Mouse (Mus musculus): ENCODE data around the gene Rai1. TPM values are rescaled to one million over a fixed set of nuclear protein-coding genes. Genes with fewer than 3 reads are reported as not detected.

Rai1 gene
- polyA plus RNA-seq, 1 experiment, result 24.9 TPM

DNA sequence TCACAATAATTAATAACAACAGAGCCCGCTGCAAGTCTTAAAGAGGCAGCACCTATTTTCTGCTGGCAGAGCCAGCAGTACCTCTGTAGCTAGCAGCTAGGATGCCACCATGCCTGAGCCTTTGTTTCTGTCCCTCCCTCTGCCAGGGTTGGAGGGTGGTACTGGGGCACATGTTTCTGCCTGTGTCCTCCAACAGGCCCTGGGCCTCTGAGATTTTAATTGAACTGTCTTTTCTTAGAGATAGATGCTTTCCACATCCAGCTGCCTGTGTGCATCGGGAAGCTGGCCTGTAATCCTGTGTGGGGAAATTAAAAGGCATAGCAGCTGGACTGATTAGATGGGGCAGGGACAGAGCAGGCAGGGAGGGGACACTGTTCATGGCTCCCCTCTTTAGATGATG is 77.9 kb downstream of the Rai1 start:
- H3ac ChIP-seq (ENCODE audit: control insufficient read depth, insufficient read length, low read depth), result no peak overlapping the region
- H3K4me3 ChIP-seq (ENCODE audit: insufficient read depth, poor library complexity, severe bottlenecking), result no peak overlapping the region
- H3K36me3 ChIP-seq (ENCODE audit: control insufficient read depth, insufficient read depth), result peaks cover 18% of the 10 kb centered on the region
- no peaks in the 10 kb centered on the region for H3K27me3 ChIP-seq (ENCODE audit: control insufficient read depth, insufficient read depth, insufficient read length)
- peaks cover 39% of the 10 kb centered on the region for H3K79me2 ChIP-seq (ENCODE audit: control insufficient read depth, insufficient read depth)
- no peak for TF ChIP-seq MYOD1 (IDR thresholded peaks at IDR 0.05; ENCODE audit: control insufficient read depth, insufficient read length, low read depth)
- TF ChIP-seq USF1 (IDR thresholded peaks at IDR 0.05; ENCODE audit: low read depth), result no peak
- TF ChIP-seq MYOG (IDR thresholded peaks at IDR 0.05; ENCODE audit: control insufficient read depth, extremely low read depth, insufficient read length), result no peak
- TF ChIP-seq CTCF (IDR thresholded peaks at IDR 0.05; ENCODE audit: control insufficient read depth, insufficient read depth, insufficient read length), result no peak
- TF ChIP-seq MAX (IDR thresholded peaks at IDR 0.05), result no peak
- TF ChIP-seq CEBPB (IDR thresholded peaks at IDR 0.05; ENCODE audit: low read depth), result no peak
- no peak for TF ChIP-seq FOSL1 (IDR thresholded peaks at IDR 0.05; ENCODE audit: insufficient read depth, low read length, poor library complexity, severe bottlenecking)
- H3K79me3 ChIP-seq (ENCODE audit: low read depth), result peaks cover 9% of the 10 kb centered on the region

DNA sequence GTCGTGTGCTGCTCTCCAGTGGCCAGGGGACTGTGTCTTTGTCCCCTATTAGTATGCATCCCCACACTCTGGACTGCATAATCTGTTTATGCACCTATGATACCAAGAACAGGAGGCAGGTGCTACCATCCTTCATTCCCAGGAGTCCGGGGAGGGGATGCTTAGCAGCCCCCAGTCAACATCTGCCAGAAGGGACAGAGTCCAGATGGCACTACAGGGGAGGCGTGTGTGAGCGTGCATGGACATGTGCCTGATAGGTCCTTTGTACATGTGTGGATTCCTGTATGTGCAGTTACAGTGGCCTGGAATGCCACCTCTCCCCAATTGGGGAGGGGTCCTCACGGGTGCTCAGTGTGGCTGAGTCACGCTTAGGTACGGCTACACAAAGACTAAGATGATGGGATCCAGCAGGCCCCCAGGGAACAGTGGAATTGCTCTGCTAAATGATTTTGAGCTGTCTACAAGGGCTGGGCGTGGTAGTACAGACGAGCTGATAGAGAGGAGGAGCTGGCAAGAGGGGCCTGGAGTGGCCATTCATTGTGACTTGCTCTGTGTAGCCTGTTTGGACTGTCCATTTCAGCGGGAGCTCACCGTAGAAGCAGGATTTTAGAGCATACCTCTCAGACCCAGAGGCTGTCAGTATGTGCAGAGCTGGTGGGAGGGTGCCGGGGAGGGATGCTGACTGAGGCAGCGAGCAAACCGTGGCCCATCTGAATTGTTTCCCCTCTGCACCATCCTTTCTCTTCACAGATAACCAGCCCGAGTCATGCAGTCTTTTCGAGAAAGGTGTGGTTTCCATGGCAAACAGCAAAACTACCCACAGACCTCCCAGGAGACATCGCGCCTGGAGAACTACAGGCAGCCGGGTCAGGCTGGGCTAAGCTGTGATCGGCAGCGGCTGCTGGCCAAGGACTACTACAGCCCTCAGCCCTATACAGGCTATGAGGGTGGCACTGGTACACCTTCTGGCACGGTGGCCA is 79.8 kb downstream of the Rai1 start:
- Histone ChIP-seq H3K79me3 (ENCODE audit: low read depth) (peaks cover 4% of the 10 kb centered on the region), H3K36me3 (ENCODE audit: control insufficient read depth, insufficient read depth) (peaks cover 18% of the 10 kb centered on the region), H3K79me2 (ENCODE audit: control insufficient read depth, insufficient read depth) (peaks cover 20% of the 10 kb centered on the region), H3K27me3 (ENCODE audit: control insufficient read depth, insufficient read depth, insufficient read length) (no peaks in the 10 kb centered on the region), H3ac (ENCODE audit: control insufficient read depth, insufficient read length, low read depth) (no peak overlapping the region), H3K4me3 (ENCODE audit: insufficient read depth, poor library complexity, severe bottlenecking) (no peak overlapping the region)
- TF ChIP-seq CTCF (IDR thresholded peaks at IDR 0.05; ENCODE audit: control insufficient read depth, insufficient read depth, insufficient read length) (no peak), MAX (IDR thresholded peaks at IDR 0.05) (no peak), MYOD1 (IDR thresholded peaks at IDR 0.05; ENCODE audit: control insufficient read depth, insufficient read length, low read depth) (no peak), USF1 (IDR thresholded peaks at IDR 0.05; ENCODE audit: low read depth) (no peak)

DNA sequence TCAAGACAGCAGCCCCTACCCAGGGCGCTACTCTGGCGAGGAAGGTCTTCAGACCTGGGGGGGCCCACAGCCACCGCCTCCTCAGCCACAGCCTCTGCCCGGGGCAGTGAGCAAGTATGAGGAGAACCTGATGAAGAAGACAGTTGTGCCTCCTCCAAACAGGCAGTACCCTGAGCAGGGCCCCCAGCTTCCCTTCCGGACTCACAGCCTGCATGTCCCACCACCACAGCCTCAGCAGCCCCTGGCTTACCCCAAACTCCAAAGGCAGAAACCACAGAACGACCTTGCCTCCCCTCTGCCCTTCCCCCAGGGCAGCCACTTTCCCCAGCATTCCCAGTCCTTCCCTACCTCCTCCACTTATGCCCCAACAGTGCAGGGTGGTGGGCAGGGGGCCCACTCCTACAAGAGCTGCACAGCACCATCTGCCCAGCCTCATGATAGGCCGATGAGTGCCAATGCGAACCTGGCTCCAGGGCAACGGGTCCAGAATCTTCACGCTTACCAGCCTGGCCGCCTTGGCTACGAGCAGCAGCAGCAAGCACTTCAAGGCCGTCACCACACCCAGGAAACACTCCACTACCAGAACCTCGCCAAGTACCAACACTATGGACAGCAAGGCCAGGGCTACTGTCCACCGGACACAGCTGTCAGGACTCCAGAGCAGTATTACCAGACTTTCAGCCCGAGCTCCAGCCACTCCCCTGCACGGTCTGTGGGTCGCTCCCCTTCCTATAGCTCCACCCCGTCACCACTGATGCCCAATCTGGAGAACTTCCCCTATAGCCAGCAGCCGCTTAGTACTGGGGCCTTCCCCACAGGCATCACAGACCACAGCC is 80.8 kb downstream of the Rai1 start:
- Histone ChIP-seq H3K79me3 (ENCODE audit: low read depth) (peaks cover 2% of the 10 kb centered on the region), H3K36me3 (ENCODE audit: control insufficient read depth, insufficient read depth) (peaks cover 21% of the 10 kb centered on the region), H3K79me2 (ENCODE audit: control insufficient read depth, insufficient read depth) (peaks cover 10% of the 10 kb centered on the region), H3K27me3 (ENCODE audit: control insufficient read depth, insufficient read depth, insufficient read length) (no peaks in the 10 kb centered on the region), H3ac (ENCODE audit: control insufficient read depth, insufficient read length, low read depth) (no peak overlapping the region), H3K4me3 (ENCODE audit: insufficient read depth, poor library complexity, severe bottlenecking) (no peak overlapping the region)
- TF ChIP-seq MYOD1 (IDR thresholded peaks at IDR 0.05; ENCODE audit: control insufficient read depth, insufficient read length, low read depth) (no peak), USF1 (IDR thresholded peaks at IDR 0.05; ENCODE audit: low read depth) (no peak), FOSL1 (IDR thresholded peaks at IDR 0.05; ENCODE audit: insufficient read depth, low read length, poor library complexity, severe bottlenecking) (no peak), MAX (IDR thresholded peaks at IDR 0.05) (no peak)

DNA sequence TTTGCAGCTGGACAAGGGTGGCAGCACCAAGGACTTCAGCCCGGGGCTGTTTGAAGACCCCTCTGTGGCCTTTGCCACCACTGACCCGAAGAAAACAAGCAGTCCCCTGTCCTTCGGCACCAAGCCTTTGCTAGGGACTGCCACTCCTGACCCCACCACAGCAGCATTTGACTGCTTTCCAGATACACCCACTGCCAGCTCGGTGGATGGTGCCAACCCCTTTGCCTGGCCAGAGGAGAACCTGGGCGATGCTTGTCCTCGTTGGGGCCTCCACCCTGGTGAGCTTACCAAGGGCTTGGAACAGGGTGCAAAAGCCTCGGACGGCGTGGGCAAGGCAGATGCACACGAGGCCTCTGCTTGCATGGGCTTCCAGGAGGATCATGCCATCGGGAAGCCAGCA is 82.3 kb downstream of the Rai1 start:
- no peak overlapping the region for H3ac ChIP-seq (ENCODE audit: control insufficient read depth, insufficient read length, low read depth)
- no peak overlapping the region for H3K4me3 ChIP-seq (ENCODE audit: insufficient read depth, poor library complexity, severe bottlenecking)
- peaks cover 2% of the 10 kb centered on the region for H3K79me3 ChIP-seq (ENCODE audit: low read depth)
- H3K79me2 ChIP-seq (ENCODE audit: control insufficient read depth, insufficient read depth), result peaks cover 7% of the 10 kb centered on the region
- no peaks in the 10 kb centered on the region for H3K27me3 ChIP-seq (ENCODE audit: control insufficient read depth, insufficient read depth, insufficient read length)
- peaks cover 19% of the 10 kb centered on the region for H3K36me3 ChIP-seq (ENCODE audit: control insufficient read depth, insufficient read depth)
- TF ChIP-seq CTCF (IDR thresholded peaks at IDR 0.05; ENCODE audit: control insufficient read depth, insufficient read depth, insufficient read length), result no peak
- TF ChIP-seq MYOG (IDR thresholded peaks at IDR 0.05; ENCODE audit: control insufficient read depth, extremely low read depth, insufficient read length), result no peak
- no peak for TF ChIP-seq MYOD1 (IDR thresholded peaks at IDR 0.05; ENCODE audit: control insufficient read depth, insufficient read length, low read depth)
- TF ChIP-seq MAX (IDR thresholded peaks at IDR 0.05), result no peak
- no peak for TF ChIP-seq FOSL1 (IDR thresholded peaks at IDR 0.05; ENCODE audit: insufficient read depth, low read length, poor library complexity, severe bottlenecking)
- no peak for TF ChIP-seq USF1 (IDR thresholded peaks at IDR 0.05; ENCODE audit: low read depth)
- TF ChIP-seq CEBPB (IDR thresholded peaks at IDR 0.05; ENCODE audit: low read depth), result no peak

DNA sequence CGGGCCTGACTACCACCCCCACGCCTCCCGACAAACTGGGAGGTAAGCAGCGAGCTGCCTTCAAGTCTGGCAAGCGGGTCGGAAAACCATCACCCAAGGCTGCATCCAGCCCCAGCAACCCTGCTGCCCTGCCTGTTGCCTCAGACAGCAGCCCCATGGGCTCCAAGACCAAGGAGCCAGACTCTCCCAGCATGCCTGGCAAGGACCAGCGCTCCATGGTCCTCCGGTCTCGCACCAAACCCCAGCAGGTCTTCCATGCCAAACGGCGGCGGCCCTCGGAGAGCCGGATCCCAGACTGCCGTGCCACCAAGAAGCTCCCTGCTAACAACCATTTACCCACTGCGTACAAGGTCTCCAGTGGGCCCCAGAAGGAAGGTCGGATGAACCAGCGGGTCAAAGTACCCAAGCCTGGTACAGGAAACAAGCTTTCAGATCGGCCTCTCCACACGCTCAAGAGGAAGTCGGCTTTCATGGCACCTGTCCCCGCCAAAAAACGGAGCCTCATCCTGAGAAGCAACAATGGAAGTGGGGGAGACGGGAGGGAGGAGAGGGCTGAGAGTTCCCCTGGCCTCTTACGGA is 83.6 kb downstream of the Rai1 start:
- no peaks in the 10 kb centered on the region for H3K79me3 ChIP-seq (ENCODE audit: low read depth)
- H3ac ChIP-seq (ENCODE audit: control insufficient read depth, insufficient read length, low read depth), result no peak overlapping the region
- H3K27me3 ChIP-seq (ENCODE audit: control insufficient read depth, insufficient read depth, insufficient read length), result no peaks in the 10 kb centered on the region
- no peak overlapping the region for H3K4me3 ChIP-seq (ENCODE audit: insufficient read depth, poor library complexity, severe bottlenecking)
- no peak for TF ChIP-seq MYOG (IDR thresholded peaks at IDR 0.05; ENCODE audit: control insufficient read depth, extremely low read depth, insufficient read length)
- TF ChIP-seq USF1 (IDR thresholded peaks at IDR 0.05; ENCODE audit: low read depth), result no peak
- TF ChIP-seq CEBPB (IDR thresholded peaks at IDR 0.05; ENCODE audit: low read depth), result no peak
- TF ChIP-seq MYOD1 (IDR thresholded peaks at IDR 0.05; ENCODE audit: control insufficient read depth, insufficient read length, low read depth), result no peak
- no peak for TF ChIP-seq MAX (IDR thresholded peaks at IDR 0.05)
- no peak for TF ChIP-seq CTCF (IDR thresholded peaks at IDR 0.05; ENCODE audit: control insufficient read depth, insufficient read depth, insufficient read length)
- no peak for TF ChIP-seq FOSL1 (IDR thresholded peaks at IDR 0.05; ENCODE audit: insufficient read depth, low read length, poor library complexity, severe bottlenecking)
- peaks cover 7% of the 10 kb centered on the region for H3K79me2 ChIP-seq (ENCODE audit: control insufficient read depth, insufficient read depth)
- peaks cover 19% of the 10 kb centered on the region for H3K36me3 ChIP-seq (ENCODE audit: control insufficient read depth, insufficient read depth)
